Mouse (Mus musculus): ENCODE data around the gene Vmn2r81. TPM values are rescaled to one million over a fixed set of nuclear protein-coding genes. Genes with fewer than 3 reads are reported as not detected.

The Vmn2r81 gene
- not detected for total RNA-seq (2023)

DNA sequence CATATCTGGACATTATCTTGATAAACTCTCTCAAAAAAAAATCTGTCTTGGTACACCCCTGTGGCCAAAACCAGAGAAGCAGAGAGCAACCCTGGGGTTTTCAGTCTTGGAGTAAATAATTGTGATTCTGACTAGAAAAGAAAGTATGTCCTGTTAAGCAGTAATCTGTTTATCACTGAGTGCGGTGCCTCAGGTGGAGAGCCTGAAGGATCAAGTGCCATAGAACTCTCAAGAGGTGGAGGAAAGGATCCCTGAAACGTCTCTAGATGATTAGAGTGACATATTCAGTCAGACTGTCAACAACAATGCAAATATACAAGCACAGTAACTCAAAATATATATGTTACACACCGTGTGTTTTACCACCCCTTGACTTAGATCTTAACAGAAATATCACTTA lies at the start of gene Vmn2r81:
Gene Vmn2r81, plus strand, starts transcription at position 301 of the 400 bp plus-strand sequence.

Other genes with a start within 250 kb of the Vmn2r81 start
- gene Olfr1351, start 235.2 kb upstream of the Vmn2r81 start, total RNA-seq (2023), result not detected
- not detected for gene Olfr57, start 219.0 kb upstream of the Vmn2r81 start, total RNA-seq (2023)
- gene 2610008E11Rik, start 150.1 kb upstream of the Vmn2r81 start, total RNA-seq (2023), result 16.2 TPM
- gene Vmn2r80, start 98.9 kb upstream of the Vmn2r81 start, total RNA-seq (2023), result not detected
- gene Vmn2r82, start 108.8 kb downstream of the Vmn2r81 start, total RNA-seq (2023), result not detected
- not detected for gene Vmn2r83, start 221.0 kb downstream of the Vmn2r81 start, total RNA-seq (2023)

Measured in CD4-positive naive resting alpha-beta T cell, adult 57 days (primary cell).